Mouse (Mus musculus) liver, embryonic 12.5 days (tissue): ENCODE measurements around the gene Armcx3. TPM values are rescaled to one million over a fixed set of nuclear protein-coding genes. Genes with fewer than 3 reads are reported as not detected.
"Not testable (repeated sequence)": the region's sequence is repeated elsewhere in the genome, so short reads cannot be mapped to it uniquely, and the experiment has no call there.

Experiments
- ATAC-seq: fragments of 200-750 bp; cut with Nextera tagmentation; 2 replicates; pipeline ENCODE4 v1.8.0; 2017; ENCODE audit warnings: moderate number of reproducible peaks, mild to moderate bottlenecking, moderate library complexity
- H3K27ac ChIP-seq: fragments of 300-500 bp; sonication (generic); 2 replicates; pipeline ENCODE4 v1.5.1; 2016; ENCODE audit warnings: mild to moderate bottlenecking
- H3K27me3 ChIP-seq: fragments of 300-500 bp; sonication (generic); replicated peaks from 2 replicates; pipeline ENCODE4 v1.6.1; 2016; ENCODE audit warnings: mild to moderate bottlenecking, moderate library complexity
- H3K36me3 ChIP-seq: fragments of 300-500 bp; sonication (generic); 2 replicates; pipeline ENCODE4 v1.6.1; 2016; ENCODE audit warnings: mild to moderate bottlenecking, moderate library complexity
- H3K4me1 ChIP-seq: fragments of 300-500 bp; sonication (generic); 2 replicates; pipeline ENCODE4 v1.6.1; 2016
- H3K4me2 ChIP-seq: fragments of 300-500 bp; sonication (generic); 2 replicates; pipeline ENCODE4 v1.6.1; 2016; ENCODE audit warnings: mild to moderate bottlenecking, moderate library complexity
- H3K4me3 ChIP-seq: fragments of 300-500 bp; sonication (generic); 2 replicates; pipeline ENCODE4 v1.5.1; 2016; ENCODE audit warnings: mild to moderate bottlenecking, moderate library complexity
- H3K9ac ChIP-seq: fragments of 300-500 bp; sonication (generic); 2 replicates; pipeline ENCODE4 v1.6.1; 2016; ENCODE audit warnings: mild to moderate bottlenecking, moderate library complexity
- H3K9me3 ChIP-seq: fragments of 300-500 bp; sonication (generic); replicated peaks from 2 replicates; pipeline ENCODE4 v1.6.1; 2016; ENCODE audit warnings: mild to moderate bottlenecking, moderate library complexity
- WGBS: fragments of 180-500 bp; shearing (Covaris S2); methylation state at CpG from one replicate; pipeline ENCODE4 v1.1.7; 2016; ENCODE audit not compliant: insufficient replicate concordance; 5-methylcytosine and 5-hydroxymethylcytosine counted together
- microRNA-seq: library from miRNA; unstranded; fragments of <30 nt; microRNA quantifications from one replicate; pipeline ENCODE4, GENCODE M21; 2017
- polyA plus RNA-seq: library from polyadenylated mRNA; unstranded; fragments of >200 nt; fragmentation: Nextera tagmentation; extraction: Ambion mirVana; gene quantifications from 2 replicates; pipeline ENCODE4 v1.2.1, GENCODE M21; 2016

Gene Armcx3
- polyA plus RNA-seq, 1 experiment from 2014 or later: 22.8 TPM

GRCm38 (mm10) chrX:134751910-134752309 is 4.5 kb upstream of the Armcx3 start:
- no peak for ATAC-seq
- H3K4me1 ChIP-seq: peaks cover 9% of the 10 kb centered on the region
- no peak overlapping the region for H3K4me2 ChIP-seq
- 44% methylated on average over 2 of the region's 2 CpGs for WGBS
- no peak overlapping the region for H3K9ac ChIP-seq
- no peak overlapping the region for H3K4me3 ChIP-seq
- H3K36me3 ChIP-seq: no peaks in the 10 kb centered on the region
- no peaks in the 10 kb centered on the region for H3K9me3 ChIP-seq
- H3K27ac ChIP-seq: no peak overlapping the region
- 0 out of 2 replicates have a peak, but pooled peaks cover 5% of the 10 kb centered on the region for H3K27me3 ChIP-seq

GRCm38 (mm10) chrX:134752584-134752983 is 3.8 kb upstream of the Armcx3 start:
- WGBS: 31% methylated on average over 4 of the region's 4 CpGs
- Histone ChIP-seq H3K27ac (no peak overlapping the region), H3K4me2 (no peak overlapping the region), H3K9me3 (no peaks in the 10 kb centered on the region), H3K4me3 (no peak overlapping the region), H3K27me3 (0 out of 2 replicates have a peak, but pooled peaks cover 5% of the 10 kb centered on the region), H3K9ac (no peak overlapping the region), H3K36me3 (no peaks in the 10 kb centered on the region), H3K4me1 (peaks cover 11% of the 10 kb centered on the region)
- no peak for ATAC-seq

GRCm38 (mm10) chrX:134757293-134757995 is 1.0 kb downstream of the Armcx3 start:
- H3K4me2 ChIP-seq: peak overlapping the region; percentile 74
- H3K36me3 ChIP-seq: no peaks in the 10 kb centered on the region
- H3K27me3 ChIP-seq: 0 out of 2 replicates have a peak, but pooled peaks cover 5% of the 10 kb centered on the region
- peak; percentile 36; the same call in 1 of the 2 replicates for ATAC-seq
- H3K9me3 ChIP-seq: no peaks in the 10 kb centered on the region
- no peak overlapping the region for H3K27ac ChIP-seq
- peaks cover 8% of the 10 kb centered on the region for H3K4me1 ChIP-seq
- 19% methylated on average over 11 of the region's 13 CpGs for WGBS
- peak overlapping the region; percentile 68 for H3K4me3 ChIP-seq
- peak overlapping the region; percentile 75 for H3K9ac ChIP-seq

- WGBS: 44% methylated on average over 4 of the region's 4 CpGs
- ATAC-seq, H3K27me3 ChIP-seq: not testable (repeated sequence)
Measured at GRCm38 (mm10) chrX:134763428-134764198, 7.2 kb downstream of the Armcx3 start.

GRCm38 (mm10) chrX:134787728-134788127 is 31.3 kb downstream of the Armcx3 start:
- Histone ChIP-seq H3K4me3 (no peak overlapping the region), H3K9ac (no peak overlapping the region), H3K4me2 (no peak overlapping the region), H3K36me3 (no peaks in the 10 kb centered on the region), H3K9me3 (no peaks in the 10 kb centered on the region), H3K4me1 (no peaks in the 10 kb centered on the region; the same call in 1 of the 2 replicates), H3K27ac (no peak overlapping the region), H3K27me3 (no peaks in the 10 kb centered on the region)
- 32% methylated on average over 4 of the region's 4 CpGs for WGBS
- peak; percentile 73 for ATAC-seq

More at GRCm38 (mm10) chrX:134763428-134764198, 7.2 kb downstream of the Armcx3 start:
- not testable (repeated sequence) for H3K4me3 ChIP-seq, H3K4me2 ChIP-seq, H3K27ac ChIP-seq, H3K36me3 ChIP-seq, H3K4me1 ChIP-seq, H3K9ac ChIP-seq, H3K9me3 ChIP-seq

- H3K27me3 ChIP-seq: peaks cover 24% of the 10 kb centered on the region; the same call in 1 of the 2 replicates
- H3K4me3 ChIP-seq: peak overlapping the region; percentile 58
- H3K9me3 ChIP-seq: no peaks in the 10 kb centered on the region
- peak overlapping the region; percentile 72 for H3K4me2 ChIP-seq
- peaks cover 16% of the 10 kb centered on the region; the same call in 1 of the 2 replicates for H3K36me3 ChIP-seq
- peak overlapping the region; percentile 53 for H3K9ac ChIP-seq
- 10% methylated on average over 27 of the region's 28 CpGs for WGBS
- H3K27ac ChIP-seq: 0 out of 2 replicates have a peak overlapping the region, but pooled peaks have one; percentile 14
- peak; percentile 52 for ATAC-seq
- H3K4me1 ChIP-seq: peaks cover 11% of the 10 kb centered on the region
Measured at GRCm38 (mm10) chrX:134807833-134808754, 51.7 kb downstream of the Armcx3 start.

- Histone ChIP-seq H3K36me3 (peaks cover 16% of the 10 kb centered on the region; the same call in 1 of the 2 replicates), H3K4me3 (peak within 1 kb of the TSS; percentile 58), H3K9ac (peak within 1 kb of the TSS; percentile 53), H3K4me2 (peak within 1 kb of the TSS; percentile 72), H3K27ac (0 out of 2 replicates have a peak within 1 kb of the TSS, but pooled peaks have one; percentile 14), H3K4me1 (peaks cover 11% of the 10 kb centered on the region), H3K9me3 (no peaks in the 10 kb centered on the region), H3K27me3 (peaks cover 24% of the 10 kb centered on the region; the same call in 1 of the 2 replicates)
- WGBS: 6% methylated on average over 16 of the region's 16 CpGs
- ATAC-seq: peak; percentile 70
Measured at GRCm38 (mm10) chrX:134808755-134809224, 52.4 kb downstream of the Armcx3 start, which contains the start of gene Armcx2. TSS of gene Armcx2 (minus strand) at chrX:134809221.

Small RNA genes lying within 50 kb of the gene (microRNA-seq; reads per million reads assigned to microRNA genes)
- not detected for gene Mir7093

Other genes starting within 250 kb of the Armcx3 start
- gene Timm8a1, start 214.7 kb upstream of the Armcx3 start, polyA plus RNA-seq: 123 and 136 TPM in 2 replicates
- 29.9 and 30.8 TPM in 2 replicates for gene Btk, start 173.0 kb upstream of the Armcx3 start, polyA plus RNA-seq
- 409 and 421 TPM in 2 replicates for gene Rpl36a, start 170.9 kb upstream of the Armcx3 start, polyA plus RNA-seq
- 4.5 and 4.8 TPM in 2 replicates for gene Gla, start 155.5 kb upstream of the Armcx3 start, polyA plus RNA-seq
- gene Hnrnph2, start 155.4 kb upstream of the Armcx3 start, polyA plus RNA-seq: 110 and 111 TPM in 2 replicates
- 0.79 and 0.81 TPM in 2 replicates for gene Armcx4, start 70.1 kb upstream of the Armcx3 start, polyA plus RNA-seq
- 11.4 and 11.6 TPM in 2 replicates for gene Armcx1, start 38.6 kb upstream of the Armcx3 start, polyA plus RNA-seq
- 7.2 and 8.1 TPM in 2 replicates for gene Armcx6, start 5.2 kb upstream of the Armcx3 start, polyA plus RNA-seq
- gene Armcx2, start 52.6 kb downstream of the Armcx3 start, polyA plus RNA-seq: 17.8 and 20.3 TPM in 2 replicates
- 0.32 and 0.50 TPM in 2 replicates for gene Nxf2, start 208.2 kb downstream of the Armcx3 start, polyA plus RNA-seq